Mouse (Mus musculus) kidney, adult 2 months (tissue): ENCODE measurements around the gene Arl10.

ENCODE experiments used
- CTCF ChIP-seq: fragments of 200-500 bp; conservative IDR thresholded peaks from 2 replicates; pipeline ENCODE4 v1.5.1; 2011; ENCODE audit warnings: low read depth, mild to moderate bottlenecking, control low read depth, low read length, moderate library complexity, mixed read lengths; ENCODE audit not compliant: insufficient read depth, insufficient read length
- POLR2A ChIP-seq: fragments of 200-500 bp; IDR thresholded peaks from one replicate; pipeline ENCODE4 v1.6.1; 2011; ENCODE audit warnings: low read depth, low read length, control low read depth

DNA sequence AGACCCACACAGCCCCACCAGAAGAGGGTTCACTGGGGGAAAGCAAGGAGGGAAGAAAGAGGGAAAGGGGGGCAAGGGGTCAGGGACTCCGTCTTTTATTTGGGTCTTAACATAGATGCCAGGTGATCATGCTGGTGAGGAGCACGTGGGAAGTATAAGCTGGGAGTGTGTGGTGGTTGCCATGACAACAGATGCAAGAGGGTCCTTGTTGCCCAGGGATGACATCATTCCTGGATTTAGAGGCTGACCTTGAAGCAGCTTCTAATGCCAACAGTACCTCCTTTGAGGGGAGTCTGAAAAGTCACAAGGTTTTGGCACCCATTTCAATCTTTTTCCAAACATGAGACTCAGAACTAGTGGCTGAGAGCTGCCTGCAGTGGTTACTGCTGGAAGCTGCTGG is 3.2 kb upstream of the Arl10 start:
- TF ChIP-seq CTCF (no peak), POLR2A (no peak)
